Mouse (Mus musculus): ENCODE measurements around the gene Trmt10c.
A peak's percentile ranks its signal among the peaks of the same experiment; 100 is the strongest.
"Not testable (repeated sequence)": the region's sequence is repeated elsewhere in the genome, so short reads cannot be mapped to it uniquely, and the experiment has no call there.

The Trmt10c gene

DNA sequence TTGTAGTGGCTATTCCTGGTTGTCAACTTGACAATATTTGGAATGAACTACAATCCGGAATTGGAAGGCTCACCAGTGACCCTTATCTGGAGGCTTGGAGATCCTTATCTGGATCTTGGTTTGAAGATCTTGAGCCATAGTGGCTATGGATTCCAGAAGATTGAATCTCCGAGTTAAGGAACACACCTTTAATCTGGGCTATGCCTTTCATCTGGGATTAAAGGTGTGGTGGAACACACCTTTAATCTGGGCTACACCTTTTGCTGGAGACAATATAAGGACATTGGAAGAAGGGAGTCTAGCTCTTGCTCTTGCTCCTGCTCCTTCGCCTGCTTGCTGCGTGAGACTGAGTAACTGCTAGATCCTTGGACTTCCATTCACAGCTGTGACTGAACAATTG is 10.4 kb upstream of the Trmt10c start, which contains the start of gene Senp7:
TSS of gene Senp7 (plus strand) at position 301 of the 400 bp plus-strand sequence.
- not testable (repeated sequence) for DNase-seq (ENCODE audit: inconsistent ontology term)

- DNase-seq (ENCODE audit: inconsistent ontology term), result no peak
These were observed 471 bp upstream of the Trmt10c start for GRCm38 (mm10) chr16:56038090-56038489.

GRCm38 (mm10) chr16:56036501-56036900 is 1.1 kb downstream of the Trmt10c start:
- DNase-seq (ENCODE audit: inconsistent ontology term), result no peak

DNA sequence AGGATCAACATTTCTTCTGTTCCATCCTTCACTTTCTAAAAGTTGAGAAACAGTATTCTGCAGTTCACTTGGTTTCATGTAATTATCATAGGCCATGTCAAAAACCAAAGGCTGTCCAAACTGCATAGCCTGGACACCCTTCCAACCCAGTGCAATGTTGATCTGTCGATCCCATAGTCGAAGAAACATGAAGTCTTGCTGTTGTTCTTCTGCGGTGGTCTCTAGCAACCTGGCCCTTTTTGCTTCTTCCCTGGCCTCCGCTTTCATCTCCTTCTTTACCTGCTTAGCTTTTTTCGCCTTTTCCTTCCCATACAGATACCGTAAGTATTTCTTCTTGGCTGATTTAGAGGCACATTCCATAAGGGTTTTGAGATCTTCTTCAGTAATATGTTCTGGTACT is 3.1 kb downstream of the Trmt10c start:
- no peak for DNase-seq (ENCODE audit: inconsistent ontology term)

DNA sequence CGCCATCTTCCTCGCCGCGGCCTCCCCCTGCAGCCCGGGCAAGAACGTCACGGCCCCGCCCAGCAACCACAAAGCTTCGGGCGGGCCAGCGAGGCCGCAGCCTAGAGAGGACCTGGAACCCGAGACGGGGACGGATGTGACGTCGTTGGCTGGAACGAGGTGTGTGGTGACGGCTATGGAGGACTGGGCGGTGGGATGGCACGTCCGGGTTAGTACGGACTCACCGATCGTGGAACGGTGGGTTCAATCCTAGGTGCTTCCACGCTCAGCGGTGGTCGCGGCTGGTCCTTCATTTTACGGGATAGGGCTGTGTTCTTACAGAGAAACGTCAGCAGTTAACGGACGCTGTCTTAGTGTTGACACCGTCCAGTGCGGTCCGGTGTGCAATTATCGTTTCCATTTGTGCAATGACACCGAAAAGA is 7.9 kb downstream of the Trmt10c start, which contains the start of gene Pcnp:
TSS of gene Pcnp (minus strand) at position 79 of the 422 bp plus-strand sequence.
- DNase-seq (ENCODE audit: inconsistent ontology term), result peak; percentile 98

GRCm38 (mm10) chr16:56028722-56029551 is 8.7 kb downstream of the Trmt10c start:
- peak; percentile 88 for DNase-seq (ENCODE audit: inconsistent ontology term)

DNA sequence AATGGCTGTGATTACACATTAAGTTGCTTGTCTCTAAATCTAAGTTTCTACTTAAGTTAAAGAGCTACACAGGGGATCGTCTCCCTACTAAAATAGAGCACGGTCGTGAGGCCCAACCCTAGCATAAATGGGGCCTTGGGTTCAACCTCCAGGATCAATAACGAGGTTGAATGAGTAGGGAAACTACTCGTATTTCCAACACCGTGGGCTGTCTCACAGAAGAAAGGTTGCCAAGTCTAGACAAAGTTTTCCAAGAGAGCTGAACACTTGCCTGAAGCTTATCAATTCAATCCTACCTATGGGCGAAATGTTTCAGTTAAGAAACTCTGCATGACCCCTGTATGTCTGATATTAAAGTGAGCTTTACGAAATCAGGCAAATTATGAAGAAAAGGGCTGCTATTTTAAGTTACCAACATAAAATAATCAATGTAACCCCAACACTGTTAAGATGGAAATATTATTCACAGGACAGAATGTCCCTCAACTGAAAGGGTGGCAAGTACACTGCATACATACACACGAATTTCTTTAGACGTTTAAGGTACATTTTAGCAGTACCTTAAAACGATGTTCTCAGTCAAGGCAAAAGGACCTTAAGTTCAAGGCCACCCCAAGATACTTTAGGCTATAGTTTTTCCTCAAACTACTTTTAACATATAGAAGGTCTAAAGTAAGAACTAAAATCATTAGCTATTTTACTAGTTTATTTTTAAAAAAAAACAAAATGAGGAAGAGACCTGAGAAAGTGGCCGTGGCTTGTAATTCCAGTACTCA is 9.6 kb downstream of the Trmt10c start:
- DNase-seq (ENCODE audit: inconsistent ontology term), result no peak

DNA sequence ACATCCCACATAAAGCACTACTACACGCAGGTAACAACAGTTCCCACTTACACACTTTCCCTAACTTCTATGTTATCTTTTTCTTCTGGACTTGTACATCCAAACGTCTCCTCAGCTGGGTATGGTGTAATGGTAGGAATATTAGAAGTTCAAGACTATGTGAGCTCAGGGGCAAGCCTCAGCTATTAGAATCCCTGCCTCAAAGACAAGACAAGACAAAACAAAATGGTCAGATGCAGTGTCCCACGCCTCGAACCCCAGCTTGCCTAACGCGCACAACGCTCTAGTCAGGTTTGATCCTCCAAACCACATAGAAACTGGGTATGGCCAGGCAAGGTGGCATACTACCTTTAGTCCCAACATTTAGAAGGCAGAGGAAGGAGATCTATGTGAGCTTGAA is 18.0 kb downstream of the Trmt10c start:
- no peak for DNase-seq (ENCODE audit: inconsistent ontology term)

DNA sequence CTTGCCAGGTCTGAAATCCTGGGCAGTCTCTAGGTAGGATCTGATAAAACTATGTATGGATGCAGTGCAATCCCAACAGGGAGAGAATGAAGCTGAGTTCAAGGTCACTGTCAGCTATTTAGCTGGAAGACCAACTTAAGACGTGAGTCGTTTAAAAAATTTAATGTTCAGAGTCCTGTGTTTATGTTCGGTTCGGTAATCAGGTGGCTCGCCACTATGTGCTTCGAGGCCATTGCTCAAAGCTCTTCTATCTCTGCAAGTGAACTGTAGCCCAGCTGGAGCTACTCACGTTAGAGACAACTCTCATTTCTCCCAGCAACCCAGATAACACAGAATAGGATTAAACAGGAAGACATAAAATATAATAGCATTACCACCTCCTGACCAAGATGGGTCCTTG is 23.5 kb downstream of the Trmt10c start:
- no peak for DNase-seq (ENCODE audit: inconsistent ontology term)

GRCm38 (mm10) chr16:56012789-56013743 is 24.6 kb downstream of the Trmt10c start:
- DNase-seq (ENCODE audit: inconsistent ontology term), result no peak

DNA sequence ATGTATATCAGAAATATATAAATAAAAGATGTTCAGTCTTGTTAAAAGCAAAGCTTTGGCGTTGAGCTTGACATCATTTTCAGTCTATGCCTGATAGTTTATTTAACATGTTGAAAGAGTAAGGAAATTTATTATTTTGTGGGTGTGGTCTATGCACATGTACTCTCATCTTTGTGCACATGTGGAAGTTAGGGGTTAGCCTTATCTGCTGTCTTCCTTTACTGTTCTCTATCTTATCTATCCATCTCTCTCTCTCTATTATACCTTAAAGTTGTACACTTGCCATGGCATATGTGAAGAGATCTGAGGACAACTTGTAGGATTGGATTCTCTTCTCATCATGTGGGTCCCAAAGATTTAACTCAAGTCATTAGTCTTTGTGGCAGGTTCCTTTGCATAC is 28.8 kb downstream of the Trmt10c start:
- no peak for DNase-seq (ENCODE audit: inconsistent ontology term)

DNA sequence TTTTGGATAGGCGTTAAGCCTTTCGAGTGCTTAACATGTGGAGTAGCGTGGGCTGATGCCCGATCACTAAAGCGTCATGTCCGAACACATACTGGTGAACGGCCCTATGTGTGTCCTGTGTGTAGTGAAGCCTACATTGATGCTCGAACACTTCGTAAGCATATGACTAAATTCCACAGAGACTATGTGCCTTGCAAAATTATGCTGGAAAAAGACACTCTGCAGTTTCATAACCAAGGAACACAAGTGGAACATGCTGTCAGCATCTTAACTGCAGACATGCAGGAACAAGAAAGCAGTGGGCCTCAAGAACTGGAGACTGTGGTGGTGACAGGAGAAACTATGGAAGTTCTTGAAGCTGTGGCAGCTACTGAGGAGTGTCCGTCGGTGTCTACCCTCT is 30.8 kb downstream of the Trmt10c start:
- DNase-seq (ENCODE audit: inconsistent ontology term), result no peak

GRCm38 (mm10) chr16:55994235-55994634 is 43.4 kb downstream of the Trmt10c start:
- no peak for DNase-seq (ENCODE audit: inconsistent ontology term)

GRCm38 (mm10) chr16:55990311-55990710 is 47.3 kb downstream of the Trmt10c start:
- no peak for DNase-seq (ENCODE audit: inconsistent ontology term)

DNA sequence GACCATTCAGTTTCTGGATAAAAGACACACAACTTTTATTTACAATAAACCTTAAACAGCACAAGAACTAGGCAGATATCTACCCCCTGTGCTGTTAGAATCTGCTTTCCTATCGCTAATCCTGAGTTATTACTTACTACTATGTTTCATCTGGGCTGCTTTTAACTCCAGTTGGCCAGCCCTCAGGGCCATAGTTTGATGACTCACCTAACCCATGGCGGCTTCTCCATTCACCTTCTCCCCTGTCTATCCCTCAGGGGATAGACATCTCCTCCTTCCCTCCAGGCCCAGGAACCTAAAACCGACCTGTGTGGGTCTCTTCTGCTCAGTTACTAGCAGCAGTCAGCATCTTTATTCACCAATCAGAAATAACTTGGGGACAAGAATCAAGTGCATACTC is 51.6 kb downstream of the Trmt10c start:
- DNase-seq (ENCODE audit: inconsistent ontology term), result no peak
